Mouse (Mus musculus) heart, postnatal 0 days (tissue): ENCODE data around the gene Cwc15.

ENCODE experiments used
- CTCF ChIP-seq: IDR thresholded peaks from 2 replicates; pipeline ENCODE4 v1.5.1; 2016; ENCODE audit warnings: antibody characterized with exemption, control low read depth, low read depth
- EP300 ChIP-seq: IDR thresholded peaks from 2 replicates; pipeline ENCODE4 v1.6.1; 2016; ENCODE audit warnings: antibody characterized with exemption, low read depth

- TF ChIP-seq CTCF (no peak), EP300 (no peak)
Observed at GRCm38 (mm10) chr9:14548366-14548761, 47.9 kb downstream of the Cwc15 start.
